In the genomic region with DNA sequence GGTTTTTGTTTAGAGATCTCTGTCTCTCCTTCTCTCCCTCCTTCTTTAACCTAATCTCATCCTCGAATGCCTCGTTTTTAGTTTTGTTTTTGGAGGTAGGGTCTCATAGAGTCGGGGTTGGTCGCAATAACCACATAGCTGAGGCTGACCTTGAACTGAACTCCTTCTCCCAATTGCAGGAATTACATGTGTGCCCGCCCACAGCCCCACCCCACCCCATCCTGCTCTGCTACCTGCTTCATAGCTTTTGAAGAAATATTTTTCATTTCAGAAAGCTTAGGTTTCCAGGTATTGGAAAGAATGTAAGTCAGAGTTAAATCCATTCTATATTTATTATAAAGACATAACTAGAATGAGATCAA, we compare ENCODE assay signal across 8 mouse cellular contexts. TPM values are rescaled to one million over a fixed set of nuclear protein-coding genes. Genes with fewer than 3 reads are reported as not detected.
A peak's percentile ranks its signal among the peaks of the same experiment; 100 is the strongest.
DNase-seq lines count a peak whose midpoint lies in the region; ATAC-seq and TF ChIP-seq lines count a peak whose summit lies in the region.

No protein-coding gene starts in this region.

- no peak for TF ChIP-seq POLR2A in cerebellum, adult 2 months (IDR thresholded peaks at IDR 0.05; ENCODE audit: borderline replicate concordance, insufficient read depth, low read length)
- no peak for TF ChIP-seq POLR2A in testis, adult 2 months (IDR thresholded peaks at IDR 0.05; ENCODE audit: control insufficient read depth, low read depth, low read length)

- no peak overlapping the region for H3K27ac ChIP-seq in cerebellum, adult 2 months (ENCODE audit: insufficient read depth, low read length)
- H3K27ac ChIP-seq in testis, adult 2 months (ENCODE audit: control insufficient read depth, insufficient read depth, low read depth, low read length), result peak overlapping the region; percentile 7; the same call in 1 of the 2 replicates
- no peak overlapping the region for H3K27ac ChIP-seq in liver, embryonic 14.5 days

- WGBS in cerebellum, adult 2 months, result 44% methylated on average over 5 of the region's 5 CpGs
- WGBS in liver, embryonic 14.5 days (ENCODE audit: insufficient replicate concordance), result 37% methylated on average over 5 of the region's 5 CpGs

- H3K9ac ChIP-seq in liver, embryonic 14.5 days (replicated peaks), result peak overlapping the region; percentile 85

- H3K4me3 ChIP-seq in cerebellum, adult 2 months (replicated peaks; ENCODE audit: insufficient read depth, low read depth, low read length), result peak overlapping the region; percentile 80
- H3K4me3 ChIP-seq in testis, adult 2 months (ENCODE audit: control insufficient read depth, low read depth, low read length), result peak overlapping the region; percentile 88
- peak overlapping the region; percentile 66 to 83 for H3K4me3 ChIP-seq in liver, embryonic 14.5 days (ENCODE audit: insufficient read depth in 1 of 2, low read depth in 2 of 2, low read length in 2 of 2)

- H3K4me1 ChIP-seq in cerebellum, adult 2 months (ENCODE audit: control insufficient read depth, insufficient read depth, low read length), result no peaks in the 10 kb centered on the region; the same call in 1 of the 2 replicates
- H3K4me1 ChIP-seq in testis, adult 2 months (ENCODE audit: control insufficient read depth, insufficient read depth, low read length), result no peaks in the 10 kb centered on the region; the same call in 1 of the 2 replicates
- peaks cover 2 to 7% of the 10 kb centered on the region in 2 experiments; a peak in 3 of 4 replicates for H3K4me1 ChIP-seq in liver, embryonic 14.5 days (replicated peaks; ENCODE audit: control insufficient read depth in 2 of 2, insufficient read depth in 2 of 2, low read length in 1 of 2)

- H3K36me3 ChIP-seq in testis, adult 2 months (ENCODE audit: control insufficient read depth, insufficient read depth, low read length), result no peaks in the 10 kb centered on the region
- peaks cover 2% of the 10 kb centered on the region; the same call in 1 of the 2 replicates for H3K36me3 ChIP-seq in liver, embryonic 14.5 days (replicated peaks; ENCODE audit: control insufficient read depth, insufficient read depth, low read depth)

- no peaks in the 10 kb centered on the region for H3K27me3 ChIP-seq in cerebellum, adult 2 months (ENCODE audit: control insufficient read depth, insufficient read depth, low read length)
- H3K27me3 ChIP-seq in testis, adult 2 months (ENCODE audit: control insufficient read depth, insufficient read depth, low read length), result no peaks in the 10 kb centered on the region
- no peaks in the 10 kb centered on the region for H3K27me3 ChIP-seq in liver, embryonic 14.5 days (ENCODE audit: control insufficient read depth, insufficient read depth, low read length)

- no peaks in the 10 kb centered on the region for H3K9me3 ChIP-seq in liver, embryonic 14.5 days (ENCODE audit: control insufficient read depth, low read length)

- no peak for DNase-seq in cerebellum, adult 2 months
- no peak for DNase-seq in cerebellum, adult 8-10 months
- no peak for DNase-seq in testis, postnatal 14 days (ENCODE audit: low spot score)
- no peak for DNase-seq in liver, embryonic 14.5 days (ENCODE audit: low read depth in 3 of 3, low spot score in 3 of 3)
- no peak for DNase-seq in urinary bladder, adult 18-20 months (ENCODE audit: low spot score in 2 of 2)
- no peak for DNase-seq in ovary, postnatal 14 days (ENCODE audit: low spot score)
- DNase-seq in kidney, postnatal 36 days, result no peak

- no peak for TF ChIP-seq EP300 in liver, embryonic 14.5 days (IDR thresholded peaks at IDR 0.05; ENCODE audit: low read depth)

- peak overlapping the region; percentile 75 for H3K4me2 ChIP-seq in liver, embryonic 14.5 days (ENCODE audit: low read depth)

- ATAC-seq in liver, embryonic 14.5 days (ENCODE audit: insufficient read depth), result peak; percentile 34

- no peak for TF ChIP-seq CTCF in cerebellum, adult 2 months (IDR thresholded peaks at IDR 0.05; ENCODE audit: borderline replicate concordance, insufficient read depth, low read depth, low read length)
- TF ChIP-seq CTCF in testis, adult 2 months (IDR thresholded peaks at IDR 0.05; ENCODE audit: control insufficient read depth, insufficient read depth, insufficient replicate concordance, low read depth, low read length), result no peak
- TF ChIP-seq CTCF in liver, embryonic 14.5 days (IDR thresholded peaks at IDR 0.05; ENCODE audit: low read depth), result no peak

RNA-seq across cellular contexts. Expression of a gene that starts 0.3 kb away (rescaled TPM):
- polyA plus RNA-seq in cerebellum, adult 2 months (2012; rRNA removed), result 12.3 and 12.7 TPM in 2 replicates
- polyA plus RNA-seq in testis, adult 2 months (2012; rRNA removed), result 5.0 and 9.1 TPM in 2 replicates
- 5.9 and 11.1 TPM in 2 replicates for polyA plus RNA-seq in liver, embryonic 14.5 days (2012; rRNA removed)
- polyA plus RNA-seq in liver, embryonic 14.5 days (2014; fragmentation: Nextera tagmentation; extraction: Ambion mirVana), result 12.0 and 13.1 TPM in 2 replicates

RNA-seq across cellular contexts. Expression of a gene that starts 21.2 kb away (rescaled TPM):
- not detected in 2 replicates for polyA plus RNA-seq in cerebellum, adult 2 months (2012; rRNA removed)
- polyA plus RNA-seq in testis, adult 2 months (2012; rRNA removed), result 0.14 and 0.19 TPM in 2 replicates
- polyA plus RNA-seq in liver, embryonic 14.5 days (2012; rRNA removed), result not detected in 2 replicates
- not detected in 2 replicates for polyA plus RNA-seq in liver, embryonic 14.5 days (2014; fragmentation: Nextera tagmentation; extraction: Ambion mirVana)

RNA-seq across cellular contexts. Expression of a gene that starts 35.5 kb away (rescaled TPM):
- polyA plus RNA-seq in cerebellum, adult 2 months (2012; rRNA removed), result 15.7 and 16.2 TPM in 2 replicates
- polyA plus RNA-seq in testis, adult 2 months (2012; rRNA removed), result 19.6 and 22.9 TPM in 2 replicates
- polyA plus RNA-seq in liver, embryonic 14.5 days (2012; rRNA removed), result 8.2 and 9.2 TPM in 2 replicates
- 5.6 and 6.6 TPM in 2 replicates for polyA plus RNA-seq in liver, embryonic 14.5 days (2014; fragmentation: Nextera tagmentation; extraction: Ambion mirVana)
